Mouse (Mus musculus): Measurements from ENCODE around the gene Trpm1. TPM values are rescaled to one million over a fixed set of nuclear protein-coding genes. Genes with fewer than 3 reads are reported as not detected.

The Trpm1 gene
- polyA plus RNA-seq, 1 experiment from 2014 or later, result 0.15 TPM

DNA sequence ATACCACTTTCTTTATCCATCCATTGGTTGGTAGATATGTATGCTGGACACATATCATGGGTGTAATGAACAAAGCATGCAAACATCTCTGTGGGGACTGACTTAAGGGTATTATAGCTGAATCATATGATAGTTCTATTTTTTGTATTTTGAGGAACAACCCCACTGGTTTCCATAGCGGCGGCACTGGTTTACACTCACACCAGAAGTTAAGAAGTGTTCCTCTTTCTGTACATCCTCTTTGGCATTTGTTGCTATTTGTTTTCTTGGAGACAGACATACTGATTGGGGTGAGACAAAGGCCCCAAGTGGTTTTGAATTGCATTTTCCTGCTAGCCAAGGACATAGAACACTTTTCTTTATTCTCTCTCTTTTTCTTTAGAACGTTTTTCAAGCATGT lies 125.9 kb downstream of the Trpm1 start:
- no peak overlapping the region for H3K4me2 ChIP-seq (replicated peaks)
- H3K9ac ChIP-seq (replicated peaks), result no peak overlapping the region
- 88% methylated on average over 3 of the region's 3 CpGs for WGBS
- no peaks in the 10 kb centered on the region for H3K9me3 ChIP-seq
- H3K27me3 ChIP-seq, result no peaks in the 10 kb centered on the region
- no peaks in the 10 kb centered on the region for H3K36me3 ChIP-seq
- no peak overlapping the region for H3K27ac ChIP-seq (replicated peaks)
- H3K4me3 ChIP-seq, result no peak overlapping the region
- ATAC-seq (replicated peaks), result no peak
- H3K4me1 ChIP-seq, result no peaks in the 10 kb centered on the region

DNA sequence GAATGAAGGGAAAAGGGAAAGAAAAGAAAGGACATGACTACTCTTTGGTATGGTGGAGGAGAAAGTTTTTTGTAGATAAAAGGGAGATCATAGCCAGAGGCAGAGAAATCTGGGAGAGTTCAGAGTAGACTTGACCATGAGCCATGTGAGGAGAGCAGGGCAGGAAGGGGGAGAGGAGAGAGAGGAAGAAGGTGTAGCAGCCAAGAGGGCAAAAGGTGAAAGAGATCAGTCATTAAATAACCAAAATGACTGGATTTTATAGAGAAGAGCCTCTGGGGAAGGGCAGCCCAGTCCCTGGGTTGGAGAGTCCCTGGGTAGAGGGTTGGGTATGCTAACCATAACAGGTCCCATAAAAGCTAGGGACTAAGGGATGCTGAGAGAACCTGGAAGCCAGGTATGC lies 132.9 kb downstream of the Trpm1 start:
- Histone ChIP-seq H3K4me3 (peak overlapping the region; percentile 97), H3K27ac (replicated peaks) (no peak overlapping the region), H3K4me2 (replicated peaks) (peak overlapping the region; percentile 71), H3K36me3 (no peaks in the 10 kb centered on the region), H3K4me1 (peaks cover 16% of the 10 kb centered on the region), H3K9ac (replicated peaks) (no peak overlapping the region), H3K9me3 (no peaks in the 10 kb centered on the region), H3K27me3 (no peaks in the 10 kb centered on the region)
- ATAC-seq (replicated peaks), result 0 out of 2 replicates have a peak, but pooled peaks have one; percentile 4

DNA sequence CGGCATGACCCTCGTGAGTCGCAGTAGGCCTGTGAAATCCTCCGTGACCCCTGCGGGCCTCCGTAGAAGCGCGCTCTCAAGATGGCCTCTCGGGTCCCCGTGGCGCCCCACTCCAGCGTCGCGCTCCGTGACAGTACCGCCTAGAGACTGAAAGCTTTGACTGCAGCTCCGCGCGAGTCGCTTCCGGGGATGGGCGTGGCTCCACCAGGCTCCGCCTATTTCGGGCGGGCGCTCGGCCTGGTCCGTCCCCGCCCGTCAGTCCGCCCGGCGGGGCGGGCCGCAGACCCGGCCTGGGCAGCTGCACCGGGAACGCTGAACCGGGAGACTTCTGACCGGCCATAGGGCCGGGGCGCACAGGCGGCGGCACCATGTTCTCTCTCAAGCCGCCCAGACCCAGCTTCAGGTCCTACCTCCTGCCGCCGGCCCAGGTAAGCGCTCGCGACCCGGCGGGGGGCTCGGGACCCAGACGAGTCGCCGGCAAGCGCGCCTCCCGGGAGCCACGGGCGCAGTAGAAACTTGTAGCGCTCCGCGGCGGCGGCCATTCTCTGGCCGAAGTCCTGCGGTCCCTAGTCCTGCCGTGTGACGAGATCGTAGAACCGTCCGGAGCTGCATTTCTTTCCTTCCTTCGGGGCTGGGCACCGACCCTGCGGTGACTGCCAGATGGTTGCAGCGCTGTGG lies 133.9 kb downstream of the Trpm1 start, which contains the start of gene Mtmr10:
Gene Mtmr10, plus strand, starts transcription at position 240 of the 678 bp plus-strand sequence.
- Histone ChIP-seq H3K9me3 (no peaks in the 10 kb centered on the region), H3K4me3 (peak within 1 kb of the TSS; percentile 97), H3K27ac (replicated peaks) (peak within 1 kb of the TSS; percentile 79), H3K4me2 (replicated peaks) (peak within 1 kb of the TSS; percentile 71), H3K36me3 (no peaks in the 10 kb centered on the region), H3K9ac (replicated peaks) (peak within 1 kb of the TSS; percentile 76), H3K4me1 (peaks cover 16% of the 10 kb centered on the region), H3K27me3 (no peaks in the 10 kb centered on the region)
- under 1% methylated on average over 77 of the region's 77 CpGs for WGBS
- ATAC-seq (replicated peaks), result peak; percentile 99

DNA sequence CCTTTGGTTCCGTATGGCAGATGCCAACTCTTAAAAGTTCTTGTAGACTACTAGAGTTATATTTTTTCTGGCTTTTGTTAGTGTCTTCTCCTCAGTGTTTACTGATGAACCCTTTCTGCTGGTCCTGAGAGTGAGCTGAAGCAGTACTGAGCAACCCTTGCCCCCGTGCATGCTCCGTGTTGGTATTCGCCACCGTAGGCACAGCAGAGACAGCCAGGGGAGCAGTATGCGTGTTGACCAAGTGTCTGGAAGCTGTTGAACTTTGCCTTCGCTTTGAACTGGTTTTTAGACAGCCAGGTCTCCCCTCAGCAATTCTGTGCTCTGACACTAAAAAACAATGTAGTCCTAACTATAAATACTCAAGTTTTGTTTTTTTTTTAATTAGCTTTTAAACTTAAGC lies 135.8 kb downstream of the Trpm1 start:
- Histone ChIP-seq H3K9me3 (no peaks in the 10 kb centered on the region), H3K36me3 (no peaks in the 10 kb centered on the region), H3K27me3 (no peaks in the 10 kb centered on the region), H3K4me1 (peaks cover 16% of the 10 kb centered on the region), H3K4me2 (replicated peaks) (no peak overlapping the region), H3K4me3 (no peak overlapping the region), H3K9ac (replicated peaks) (no peak overlapping the region), H3K27ac (replicated peaks) (no peak overlapping the region)
- no peak for ATAC-seq (replicated peaks)
- WGBS, result 99% methylated on average over 7 of the region's 7 CpGs

DNA sequence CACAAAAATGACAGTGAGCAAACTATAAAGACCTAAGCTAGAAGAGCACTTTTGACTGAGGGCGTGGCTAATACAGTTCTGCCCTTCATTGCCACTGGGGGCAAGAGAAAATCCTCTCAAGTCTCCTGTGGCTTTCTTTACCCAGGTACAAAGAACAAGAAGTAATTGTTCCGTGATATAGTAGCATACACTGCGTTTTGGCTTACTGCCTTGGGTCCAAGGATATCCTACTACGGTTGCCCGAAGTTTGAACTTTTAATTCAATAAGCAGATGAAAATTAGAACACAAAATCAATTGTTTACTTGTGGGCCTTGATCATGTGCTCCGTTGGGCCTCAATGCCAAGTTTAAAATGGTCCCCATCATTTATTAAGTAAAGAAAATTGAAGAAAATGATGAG lies 136.8 kb downstream of the Trpm1 start:
- Histone ChIP-seq H3K27me3 (no peaks in the 10 kb centered on the region), H3K9ac (replicated peaks) (no peak overlapping the region), H3K4me2 (replicated peaks) (no peak overlapping the region), H3K4me1 (peaks cover 16% of the 10 kb centered on the region), H3K4me3 (no peak overlapping the region), H3K27ac (replicated peaks) (no peak overlapping the region), H3K9me3 (no peaks in the 10 kb centered on the region), H3K36me3 (no peaks in the 10 kb centered on the region)
- ATAC-seq (replicated peaks), result no peak
- WGBS, result 87% methylated on average over 6 of the region's 6 CpGs

DNA sequence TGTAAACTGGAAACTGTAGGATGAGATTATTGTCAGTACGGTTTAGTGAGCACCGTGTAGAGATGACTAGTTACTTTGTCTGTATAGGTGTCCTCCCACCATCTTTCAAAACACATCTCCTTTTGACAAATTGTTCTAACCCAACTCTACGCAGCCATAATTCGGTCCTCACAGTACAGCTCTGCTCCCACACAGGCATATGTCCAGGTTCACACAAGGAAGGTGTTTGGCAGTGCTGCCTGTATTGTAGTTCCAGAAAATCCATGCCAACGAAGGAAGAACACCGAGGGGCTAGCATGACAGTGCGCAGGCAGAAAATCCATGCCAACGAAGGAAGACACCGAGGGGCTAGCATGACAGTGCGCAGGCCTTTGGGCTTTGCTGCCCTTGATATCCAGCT lies 138.1 kb downstream of the Trpm1 start:
- no peak for ATAC-seq (replicated peaks)
- Histone ChIP-seq H3K27ac (replicated peaks) (no peak overlapping the region), H3K4me1 (peaks cover 21% of the 10 kb centered on the region), H3K36me3 (no peaks in the 10 kb centered on the region), H3K27me3 (no peaks in the 10 kb centered on the region), H3K4me3 (no peak overlapping the region), H3K9ac (replicated peaks) (no peak overlapping the region), H3K4me2 (replicated peaks) (no peak overlapping the region), H3K9me3 (no peaks in the 10 kb centered on the region)
- WGBS, result 90% methylated on average over 10 of the region's 10 CpGs

DNA sequence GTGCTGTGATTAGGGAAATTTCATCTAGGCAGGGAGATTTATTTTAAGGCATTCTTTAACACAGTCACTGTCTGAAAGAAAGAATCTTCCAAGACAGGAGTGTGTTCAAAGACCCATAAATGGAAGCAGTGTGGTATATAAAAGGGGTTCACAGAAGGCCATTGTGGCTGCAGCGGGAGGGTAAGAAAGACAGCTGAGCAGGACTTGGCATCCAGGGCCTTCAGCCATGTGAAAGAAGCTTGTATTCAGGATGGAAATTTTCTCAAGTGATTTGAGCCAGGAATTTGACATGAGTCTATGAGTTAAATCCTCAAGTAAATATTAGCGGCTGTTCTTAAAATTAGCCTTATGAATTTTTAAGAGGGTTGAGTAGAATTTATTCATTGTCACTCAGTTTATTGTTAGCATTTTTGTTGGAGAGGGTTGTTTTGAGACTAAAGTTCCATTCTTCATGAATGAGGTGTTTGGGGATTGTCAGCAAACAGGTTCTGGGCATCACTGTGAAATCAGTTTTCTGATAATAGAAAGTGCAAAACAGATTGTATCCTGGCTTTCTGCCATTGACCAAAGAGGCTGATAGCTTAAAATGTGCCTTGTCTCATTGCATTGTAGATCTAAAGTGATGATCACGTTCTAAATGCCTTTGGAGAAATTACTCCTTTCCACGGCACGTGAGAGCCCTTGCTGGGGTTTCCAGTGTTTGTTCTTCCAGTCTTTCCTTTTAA lies 142.8 kb downstream of the Trpm1 start:
- no peaks in the 10 kb centered on the region for H3K9me3 ChIP-seq
- H3K4me1 ChIP-seq, result peaks cover 13% of the 10 kb centered on the region
- no peaks in the 10 kb centered on the region for H3K27me3 ChIP-seq
- 33% methylated on average over 5 of the region's 5 CpGs for WGBS
- no peak overlapping the region for H3K4me2 ChIP-seq (replicated peaks)
- H3K36me3 ChIP-seq, result peaks cover 3% of the 10 kb centered on the region
- no peak overlapping the region for H3K4me3 ChIP-seq
- H3K27ac ChIP-seq (replicated peaks), result 0 out of 2 replicates have a peak overlapping the region, but pooled peaks have one; percentile 15
- no peak overlapping the region for H3K9ac ChIP-seq (replicated peaks)
- ATAC-seq (replicated peaks), result no peak; the same call in 1 of the 2 replicates

DNA sequence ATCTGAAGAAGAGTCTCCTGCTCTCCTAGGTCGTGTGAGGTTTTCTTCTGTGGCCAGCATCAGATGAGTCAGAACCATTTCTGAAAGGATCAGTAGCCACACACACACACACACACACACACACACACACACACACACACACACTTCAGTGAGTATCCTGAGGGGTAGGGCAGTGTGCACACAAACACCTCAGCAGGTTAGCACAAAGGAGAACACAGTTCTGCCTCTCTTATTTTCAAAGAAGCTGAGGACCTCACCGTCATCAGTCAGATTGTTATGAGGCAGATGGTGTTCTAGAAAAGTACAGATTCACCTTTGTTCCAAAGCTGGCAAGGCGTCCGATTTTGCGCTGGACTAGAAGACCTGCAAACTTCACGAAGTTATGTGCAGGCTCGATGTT lies 156.6 kb downstream of the Trpm1 start:
- WGBS, result 87% methylated on average over 7 of the region's 7 CpGs
- no peak for ATAC-seq (replicated peaks)
- no peak overlapping the region for H3K9ac ChIP-seq (replicated peaks)
- peaks cover 9% of the 10 kb centered on the region; the same call in 1 of the 2 replicates for H3K36me3 ChIP-seq
- H3K4me2 ChIP-seq (replicated peaks), result no peak overlapping the region
- no peaks in the 10 kb centered on the region for H3K27me3 ChIP-seq
- no peak overlapping the region for H3K27ac ChIP-seq (replicated peaks)
- 0 out of 2 replicates have a peak, but pooled peaks cover 4% of the 10 kb centered on the region for H3K4me1 ChIP-seq
- H3K9me3 ChIP-seq, result no peaks in the 10 kb centered on the region
- H3K4me3 ChIP-seq, result no peak overlapping the region

DNA sequence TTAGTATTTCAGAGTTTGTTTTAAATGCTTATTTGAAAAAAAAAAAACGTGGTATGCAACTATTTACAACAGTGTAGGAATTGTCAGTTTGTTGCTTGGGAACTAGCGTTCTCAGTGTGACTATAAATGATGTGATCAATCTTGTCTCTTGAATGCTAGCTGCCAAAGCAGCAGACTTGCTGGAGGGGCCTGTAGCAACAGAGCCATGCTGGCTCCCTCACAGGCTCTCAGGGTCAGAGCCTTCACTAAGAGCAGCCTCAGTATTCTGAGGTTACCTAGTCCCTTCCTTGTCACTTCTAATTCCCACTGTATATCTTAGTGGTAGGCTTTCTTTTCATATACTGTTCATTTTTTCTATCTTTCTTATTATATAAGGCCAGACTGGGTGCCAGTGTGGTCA lies 157.1 kb downstream of the Trpm1 start:
- Histone ChIP-seq H3K4me2 (replicated peaks) (no peak overlapping the region), H3K4me1 (no peaks in the 10 kb centered on the region), H3K27me3 (no peaks in the 10 kb centered on the region), H3K9ac (replicated peaks) (no peak overlapping the region), H3K36me3 (peaks cover 9% of the 10 kb centered on the region; the same call in 1 of the 2 replicates), H3K27ac (replicated peaks) (no peak overlapping the region), H3K4me3 (no peak overlapping the region), H3K9me3 (no peaks in the 10 kb centered on the region)
- ATAC-seq (replicated peaks), result no peak
- WGBS, result 81% methylated on average over 2 of the region's 2 CpGs

DNA sequence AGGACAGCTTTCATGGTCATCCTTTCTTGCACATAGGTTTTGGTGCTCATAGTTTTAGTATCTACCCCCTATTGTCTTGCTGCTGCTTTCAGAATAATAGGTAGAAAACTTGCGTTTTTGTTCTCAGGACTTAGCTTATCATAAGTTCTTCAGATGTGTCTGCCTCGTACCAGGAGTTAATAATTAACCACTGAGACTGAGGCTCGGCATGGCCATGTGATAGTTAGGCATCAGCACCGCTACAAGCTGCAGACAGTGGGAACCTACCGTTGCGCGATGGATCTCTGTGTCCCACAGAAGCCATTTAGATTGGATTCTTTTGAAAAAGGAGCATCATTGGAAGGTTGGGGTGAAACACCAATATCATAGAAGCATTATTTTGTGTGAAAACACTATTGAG lies 159.2 kb downstream of the Trpm1 start:
- no peak for ATAC-seq (replicated peaks)
- H3K27ac ChIP-seq (replicated peaks), result no peak overlapping the region
- H3K9me3 ChIP-seq, result no peaks in the 10 kb centered on the region
- no peak overlapping the region for H3K4me2 ChIP-seq (replicated peaks)
- no peaks in the 10 kb centered on the region for H3K27me3 ChIP-seq
- 93% methylated on average over 7 of the region's 7 CpGs for WGBS
- no peaks in the 10 kb centered on the region for H3K4me1 ChIP-seq
- H3K36me3 ChIP-seq, result peaks cover 12% of the 10 kb centered on the region
- no peak overlapping the region for H3K4me3 ChIP-seq
- no peak overlapping the region for H3K9ac ChIP-seq (replicated peaks)

All from forebrain, embryonic 15.5 days (tissue).